Mouse (Mus musculus) kidney, adult 18-20 months (tissue): ENCODE measurements around the gene Mboat7.
"Not testable (repeated sequence)": the region's sequence is repeated elsewhere in the genome, so short reads cannot be mapped to it uniquely, and the experiment has no call there.

Experiments used
- DNase-seq: peaks from one replicate; pipeline ENCODE4 v3.0.0; 2021

Gene Mboat7

GRCm38 (mm10) chr7:3692987-3693808 is at the start of gene Mboat7:
Gene Mboat7 (minus strand): TSS chr7:3693523.
- DNase-seq = peak; percentile 99

- DNase-seq = not testable (repeated sequence)
These were observed 39.4 kb upstream of the Mboat7 start for GRCm38 (mm10) chr7:3732675-3733074.

GRCm38 (mm10) chr7:3725459-3725858 is 32.1 kb upstream of the Mboat7 start:
- not testable (repeated sequence) for DNase-seq

GRCm38 (mm10) chr7:3720268-3720667 is 26.9 kb upstream of the Mboat7 start, which contains the start of gene Pirb:
Gene Pirb (minus strand): TSS chr7:3720391.
- DNase-seq = not testable (repeated sequence)

- no peak for DNase-seq
These were observed 21.9 kb upstream of the Mboat7 start for GRCm38 (mm10) chr7:3715249-3715648.

GRCm38 (mm10) chr7:3712264-3712942 is 19.1 kb upstream of the Mboat7 start:
- DNase-seq = no peak

- no peak for DNase-seq
These were observed 15.7 kb upstream of the Mboat7 start for GRCm38 (mm10) chr7:3709000-3709399.

- not testable (repeated sequence) for DNase-seq
These were observed 15.2 kb upstream of the Mboat7 start for GRCm38 (mm10) chr7:3708447-3708980.

- DNase-seq = no peak
These were observed 14.5 kb upstream of the Mboat7 start for GRCm38 (mm10) chr7:3707568-3708413.

- DNase-seq = no peak
These were observed 13.7 kb upstream of the Mboat7 start for GRCm38 (mm10) chr7:3707027-3707426.

GRCm38 (mm10) chr7:3706343-3706934 is 13.1 kb upstream of the Mboat7 start:
- DNase-seq = no peak

- DNase-seq = no peak
These were observed 12.6 kb upstream of the Mboat7 start for GRCm38 (mm10) chr7:3705911-3706310.

- not testable (repeated sequence) for DNase-seq
These were observed 12.1 kb upstream of the Mboat7 start for GRCm38 (mm10) chr7:3705461-3705860.

GRCm38 (mm10) chr7:3704475-3704874 is 11.2 kb upstream of the Mboat7 start:
- no peak for DNase-seq

GRCm38 (mm10) chr7:3703879-3704441 is 10.6 kb upstream of the Mboat7 start, which contains the start of gene Rps9:
Gene Rps9 (plus strand): TSS chr7:3703993.
- DNase-seq = peak; percentile 97

GRCm38 (mm10) chr7:3703148-3703878 is 10.0 kb upstream of the Mboat7 start:
- no peak for DNase-seq

- no peak for DNase-seq
These were observed 5.1 kb upstream of the Mboat7 start for GRCm38 (mm10) chr7:3698471-3698870.

- not testable (repeated sequence) for DNase-seq
These were observed 1.6 kb upstream of the Mboat7 start for GRCm38 (mm10) chr7:3694949-3695305.

GRCm38 (mm10) chr7:3694076-3694948 is 989 bp upstream of the Mboat7 start:
- peak; percentile 80 for DNase-seq

GRCm38 (mm10) chr7:3693809-3694075 is 419 bp upstream of the Mboat7 start:
- DNase-seq = no peak
